Mouse (Mus musculus): ENCODE measurements around the gene Wdr77. TPM values are rescaled to one million over a fixed set of nuclear protein-coding genes. Genes with fewer than 3 reads are reported as not detected.
"Not testable (repeated sequence)": the region's sequence is repeated elsewhere in the genome, so short reads cannot be mapped to it uniquely, and the experiment has no call there.

The Wdr77 gene
- polyA plus RNA-seq, 1 experiment from 2014 or later: 154 TPM

GRCm38 (mm10) chr3:105920743-105921142 lies 38.4 kb upstream of the Wdr77 start:
- not testable (repeated sequence) for H3K27ac ChIP-seq (ENCODE audit: low read depth, low read length); H3K9ac ChIP-seq (ENCODE audit: low read depth, low read length); H3K9me3 ChIP-seq (ENCODE audit: control insufficient read depth, low read length); H3K27me3 ChIP-seq (replicated peaks; ENCODE audit: control insufficient read depth, insufficient read depth, low read length); H3K36me3 ChIP-seq (ENCODE audit: control insufficient read depth, insufficient read depth, low read length); H3K4me2 ChIP-seq; DNase-seq (ENCODE audit: low spot score); H3K4me3 ChIP-seq (ENCODE audit: low read depth, low read length)
- ATAC-seq (replicated peaks; ENCODE audit: low FRiP score): 0 out of 2 replicates have a peak, but pooled peaks have one; percentile 48
- H3K4me1 ChIP-seq (replicated peaks; ENCODE audit: control insufficient read depth, insufficient read depth, low read length): peaks cover 11% of the 10 kb centered on the region; the same call in 1 of the 2 replicates

GRCm38 (mm10) chr3:105921959-105922358 lies 37.2 kb upstream of the Wdr77 start:
- Histone ChIP-seq H3K4me1 (replicated peaks; ENCODE audit: control insufficient read depth, insufficient read depth, low read length) (peaks cover 16% of the 10 kb centered on the region), H3K27ac (ENCODE audit: low read depth, low read length) (no peak overlapping the region), H3K4me2 (no peak overlapping the region), H3K27me3 (replicated peaks; ENCODE audit: control insufficient read depth, insufficient read depth, low read length) (no peaks in the 10 kb centered on the region), H3K4me3 (ENCODE audit: low read depth, low read length) (no peak overlapping the region), H3K36me3 (ENCODE audit: control insufficient read depth, insufficient read depth, low read length) (no peaks in the 10 kb centered on the region), H3K9me3 (ENCODE audit: control insufficient read depth, low read length) (no peaks in the 10 kb centered on the region), H3K9ac (ENCODE audit: low read depth, low read length) (no peak overlapping the region; the same call in 1 of the 2 replicates)
- WGBS: 62% methylated on average over 2 of the region's 2 CpGs
- ATAC-seq (replicated peaks; ENCODE audit: low FRiP score) (no peak), DNase-seq (ENCODE audit: low spot score) (no peak)

GRCm38 (mm10) chr3:105924616-105925015 lies 34.6 kb upstream of the Wdr77 start:
- no peak overlapping the region for H3K4me3 ChIP-seq (ENCODE audit: low read depth, low read length)
- peaks cover 10% of the 10 kb centered on the region for H3K4me1 ChIP-seq (replicated peaks; ENCODE audit: control insufficient read depth, insufficient read depth, low read length)
- H3K27ac ChIP-seq (ENCODE audit: low read depth, low read length): no peak overlapping the region
- H3K36me3 ChIP-seq (ENCODE audit: control insufficient read depth, insufficient read depth, low read length): no peaks in the 10 kb centered on the region
- 62% methylated on average over 9 of the region's 9 CpGs for WGBS
- H3K27me3 ChIP-seq (replicated peaks; ENCODE audit: control insufficient read depth, insufficient read depth, low read length): no peaks in the 10 kb centered on the region
- no peak overlapping the region for H3K4me2 ChIP-seq
- DNase-seq (ENCODE audit: low spot score) (no peak), ATAC-seq (replicated peaks; ENCODE audit: low FRiP score) (peak; percentile 52)
- no peak overlapping the region for H3K9ac ChIP-seq (ENCODE audit: low read depth, low read length)
- H3K9me3 ChIP-seq (ENCODE audit: control insufficient read depth, low read length): no peaks in the 10 kb centered on the region

- H3K27me3 ChIP-seq (replicated peaks; ENCODE audit: control insufficient read depth, insufficient read depth, low read length): no peaks in the 10 kb centered on the region
- H3K4me2 ChIP-seq: no peak overlapping the region
- H3K36me3 ChIP-seq (ENCODE audit: control insufficient read depth, insufficient read depth, low read length): no peaks in the 10 kb centered on the region
- H3K9me3 ChIP-seq (ENCODE audit: control insufficient read depth, low read length): no peaks in the 10 kb centered on the region
- DNase-seq (ENCODE audit: low spot score) (no peak), ATAC-seq (replicated peaks; ENCODE audit: low FRiP score) (no peak)
- H3K27ac ChIP-seq (ENCODE audit: low read depth, low read length): no peak overlapping the region
- 78% methylated on average over 7 of the region's 7 CpGs for WGBS
- peaks cover 10% of the 10 kb centered on the region for H3K4me1 ChIP-seq (replicated peaks; ENCODE audit: control insufficient read depth, insufficient read depth, low read length)
- H3K4me3 ChIP-seq (ENCODE audit: low read depth, low read length): no peak overlapping the region
- H3K9ac ChIP-seq (ENCODE audit: low read depth, low read length): no peak overlapping the region
These were observed 31.5 kb upstream of the Wdr77 start for GRCm38 (mm10) chr3:105927561-105928194.

- DNase-seq (ENCODE audit: low spot score) (no peak), ATAC-seq (replicated peaks; ENCODE audit: low FRiP score) (no peak)
- H3K4me2 ChIP-seq: no peak overlapping the region
- H3K27me3 ChIP-seq (replicated peaks; ENCODE audit: control insufficient read depth, insufficient read depth, low read length): no peaks in the 10 kb centered on the region
- H3K36me3 ChIP-seq (ENCODE audit: control insufficient read depth, insufficient read depth, low read length): no peaks in the 10 kb centered on the region
- no peak overlapping the region for H3K9ac ChIP-seq (ENCODE audit: low read depth, low read length)
- H3K27ac ChIP-seq (ENCODE audit: low read depth, low read length): no peak overlapping the region
- WGBS: 93% methylated on average over 3 of the region's 3 CpGs
- no peak overlapping the region for H3K4me3 ChIP-seq (ENCODE audit: low read depth, low read length)
- H3K4me1 ChIP-seq (replicated peaks; ENCODE audit: control insufficient read depth, insufficient read depth, low read length): peaks cover 10% of the 10 kb centered on the region
- no peaks in the 10 kb centered on the region for H3K9me3 ChIP-seq (ENCODE audit: control insufficient read depth, low read length)
These were observed 31.0 kb upstream of the Wdr77 start for GRCm38 (mm10) chr3:105928195-105928569.

- peaks cover 10% of the 10 kb centered on the region for H3K4me1 ChIP-seq (replicated peaks; ENCODE audit: control insufficient read depth, insufficient read depth, low read length)
- ATAC-seq (replicated peaks; ENCODE audit: low FRiP score): no peak
- H3K9ac ChIP-seq (ENCODE audit: low read depth, low read length): no peak overlapping the region
- H3K4me2 ChIP-seq: no peak overlapping the region
- H3K9me3 ChIP-seq (ENCODE audit: control insufficient read depth, low read length): no peaks in the 10 kb centered on the region
- no peaks in the 10 kb centered on the region for H3K27me3 ChIP-seq (replicated peaks; ENCODE audit: control insufficient read depth, insufficient read depth, low read length)
- WGBS: 78% methylated on average over 6 of the region's 6 CpGs
- H3K36me3 ChIP-seq (ENCODE audit: control insufficient read depth, insufficient read depth, low read length): no peaks in the 10 kb centered on the region
- DNase-seq (ENCODE audit: low spot score): no peak
- no peak overlapping the region for H3K4me3 ChIP-seq (ENCODE audit: low read depth, low read length)
- no peak overlapping the region for H3K27ac ChIP-seq (ENCODE audit: low read depth, low read length)
These were observed 30.4 kb upstream of the Wdr77 start for GRCm38 (mm10) chr3:105928781-105929180.

- no peak overlapping the region for H3K4me2 ChIP-seq
- no peaks in the 10 kb centered on the region for H3K36me3 ChIP-seq (ENCODE audit: control insufficient read depth, insufficient read depth, low read length)
- ATAC-seq (replicated peaks; ENCODE audit: low FRiP score) (no peak), DNase-seq (ENCODE audit: low spot score) (no peak)
- WGBS: 65% methylated on average over 7 of the region's 7 CpGs
- H3K9ac ChIP-seq (ENCODE audit: low read depth, low read length): no peak overlapping the region
- no peak overlapping the region for H3K27ac ChIP-seq (ENCODE audit: low read depth, low read length)
- no peak overlapping the region for H3K4me3 ChIP-seq (ENCODE audit: low read depth, low read length)
- H3K4me1 ChIP-seq (replicated peaks; ENCODE audit: control insufficient read depth, insufficient read depth, low read length): peaks cover 10% of the 10 kb centered on the region
- no peaks in the 10 kb centered on the region for H3K27me3 ChIP-seq (replicated peaks; ENCODE audit: control insufficient read depth, insufficient read depth, low read length)
- H3K9me3 ChIP-seq (ENCODE audit: control insufficient read depth, low read length): no peaks in the 10 kb centered on the region
These were observed 29.3 kb upstream of the Wdr77 start for GRCm38 (mm10) chr3:105929821-105930220.

- 50% methylated on average over 2 of the region's 2 CpGs for WGBS
- H3K4me3 ChIP-seq (ENCODE audit: low read depth, low read length): no peak overlapping the region
- H3K9me3 ChIP-seq (ENCODE audit: control insufficient read depth, low read length): no peaks in the 10 kb centered on the region
- DNase-seq (ENCODE audit: low spot score) (no peak), ATAC-seq (replicated peaks; ENCODE audit: low FRiP score) (no peak)
- H3K36me3 ChIP-seq (ENCODE audit: control insufficient read depth, insufficient read depth, low read length): no peaks in the 10 kb centered on the region
- no peaks in the 10 kb centered on the region for H3K27me3 ChIP-seq (replicated peaks; ENCODE audit: control insufficient read depth, insufficient read depth, low read length)
- H3K9ac ChIP-seq (ENCODE audit: low read depth, low read length): no peak overlapping the region
- H3K4me1 ChIP-seq (replicated peaks; ENCODE audit: control insufficient read depth, insufficient read depth, low read length): peaks cover 4% of the 10 kb centered on the region; the same call in 1 of the 2 replicates
- H3K4me2 ChIP-seq: no peak overlapping the region
- H3K27ac ChIP-seq (ENCODE audit: low read depth, low read length): no peak overlapping the region
These were observed 28.1 kb upstream of the Wdr77 start for GRCm38 (mm10) chr3:105931095-105931494.

All from liver, embryonic 11.5 days (tissue).